Mouse (Mus musculus): ENCODE results near the gene 1700001P01Rik. TPM values are rescaled to one million over a fixed set of nuclear protein-coding genes. Genes with fewer than 3 reads are reported as not detected.

1700001P01Rik gene
- polyA plus RNA-seq, 1 experiment from 2014 or later, result not detected

- Histone ChIP-seq H3K9me3 (ENCODE audit: low read depth, low read length) (no peaks in the 10 kb centered on the region), H3K9ac (peak overlapping the region; percentile 93), H3K27me3 (ENCODE audit: insufficient read depth, low read length) (no peaks in the 10 kb centered on the region), H3K4me2 (peak overlapping the region; percentile 78), H3K4me1 (ENCODE audit: insufficient read depth) (peaks cover 29% of the 10 kb centered on the region), H3K36me3 (ENCODE audit: insufficient read depth) (peaks cover 3% of the 10 kb centered on the region; the same call in 1 of the 2 replicates), H3K4me3 (ENCODE audit: low read depth, low read length) (peak overlapping the region; percentile 92), H3K27ac (ENCODE audit: low read depth) (peak overlapping the region; percentile 96)
- ATAC-seq (ENCODE audit: insufficient read depth) (peak; percentile 70), DNase-seq (peak; percentile 84)
- no peak for TF ChIP-seq CTCF (IDR thresholded peaks at IDR 0.05; ENCODE audit: low read depth)
- WGBS, result under 1% methylated on average over 20 of the region's 43 CpGs
These were observed 24.4 kb upstream of the 1700001P01Rik start for GRCm38 (mm10) chr11:97799994-97800690.

GRCm38 (mm10) chr11:97799146-97799993 lies 23.7 kb upstream of the 1700001P01Rik start:
- peak overlapping the region; percentile 96 for H3K27ac ChIP-seq (ENCODE audit: low read depth)
- peak; percentile 75 for ATAC-seq (ENCODE audit: insufficient read depth)
- H3K27me3 ChIP-seq (ENCODE audit: insufficient read depth, low read length), result no peaks in the 10 kb centered on the region
- H3K9me3 ChIP-seq (ENCODE audit: low read depth, low read length), result no peaks in the 10 kb centered on the region
- H3K9ac ChIP-seq, result peak overlapping the region; percentile 93
- no peak for TF ChIP-seq CTCF (IDR thresholded peaks at IDR 0.05; ENCODE audit: low read depth)
- DNase-seq, result peak; percentile 91
- peak overlapping the region; percentile 92 for H3K4me3 ChIP-seq (ENCODE audit: low read depth, low read length)
- under 1% methylated on average over 71 of the region's 71 CpGs for WGBS
- H3K4me1 ChIP-seq (ENCODE audit: insufficient read depth), result peaks cover 22% of the 10 kb centered on the region
- H3K4me2 ChIP-seq, result peak overlapping the region; percentile 78
- peaks cover 3% of the 10 kb centered on the region; the same call in 1 of the 2 replicates for H3K36me3 ChIP-seq (ENCODE audit: insufficient read depth)

GRCm38 (mm10) chr11:97798782-97799145 lies 23.0 kb upstream of the 1700001P01Rik start, which contains the start of gene Lasp1:
Gene Lasp1 (plus strand): TSS chr11:97799000.
- Histone ChIP-seq H3K27me3 (ENCODE audit: insufficient read depth, low read length) (no peaks in the 10 kb centered on the region), H3K4me2 (peak within 1 kb of the TSS; percentile 78), H3K4me3 (ENCODE audit: low read depth, low read length) (peak within 1 kb of the TSS; percentile 92), H3K27ac (ENCODE audit: low read depth) (peak within 1 kb of the TSS; percentile 96), H3K4me1 (ENCODE audit: insufficient read depth) (peaks cover 16% of the 10 kb centered on the region), H3K9me3 (ENCODE audit: low read depth, low read length) (no peaks in the 10 kb centered on the region), H3K36me3 (ENCODE audit: insufficient read depth) (peaks cover 3% of the 10 kb centered on the region; the same call in 1 of the 2 replicates), H3K9ac (peak within 1 kb of the TSS; percentile 93)
- 0% methylated on average over 11 of the region's 11 CpGs for WGBS
- peak; percentile 94 for DNase-seq
- peak; percentile 33 for ATAC-seq (ENCODE audit: insufficient read depth)
- no peak for TF ChIP-seq CTCF (IDR thresholded peaks at IDR 0.05; ENCODE audit: low read depth)

- 46% methylated on average over 8 of the region's 8 CpGs for WGBS
- H3K36me3 ChIP-seq (ENCODE audit: insufficient read depth), result peaks cover 3% of the 10 kb centered on the region; the same call in 1 of the 2 replicates
- peak overlapping the region; percentile 92; the same call in 1 of the 2 replicates for H3K4me3 ChIP-seq (ENCODE audit: low read depth, low read length)
- H3K9me3 ChIP-seq (ENCODE audit: low read depth, low read length), result no peaks in the 10 kb centered on the region
- ATAC-seq (ENCODE audit: insufficient read depth), result no peak
- peak overlapping the region; percentile 78 for H3K4me2 ChIP-seq
- peaks cover 14% of the 10 kb centered on the region for H3K4me1 ChIP-seq (ENCODE audit: insufficient read depth)
- DNase-seq, result no peak
- H3K27ac ChIP-seq (ENCODE audit: low read depth), result peak overlapping the region; percentile 8; the same call in 1 of the 2 replicates
- H3K9ac ChIP-seq, result no peak overlapping the region
- H3K27me3 ChIP-seq (ENCODE audit: insufficient read depth, low read length), result no peaks in the 10 kb centered on the region
- TF ChIP-seq CTCF (IDR thresholded peaks at IDR 0.05; ENCODE audit: low read depth), result no peak
These were observed 22.3 kb upstream of the 1700001P01Rik start for GRCm38 (mm10) chr11:97798083-97798435.

GRCm38 (mm10) chr11:97797369-97798082 lies 21.8 kb upstream of the 1700001P01Rik start:
- DNase-seq (no peak), ATAC-seq (ENCODE audit: insufficient read depth) (no peak)
- WGBS, result 51% methylated on average over 15 of the region's 15 CpGs
- H3K27ac ChIP-seq (ENCODE audit: low read depth), result peak overlapping the region; percentile 8; the same call in 1 of the 2 replicates
- H3K4me2 ChIP-seq, result peak overlapping the region; percentile 78; the same call in 1 of the 2 replicates
- peaks cover 13% of the 10 kb centered on the region for H3K4me1 ChIP-seq (ENCODE audit: insufficient read depth)
- no peak overlapping the region for H3K9ac ChIP-seq
- H3K9me3 ChIP-seq (ENCODE audit: low read depth, low read length), result no peaks in the 10 kb centered on the region
- no peak overlapping the region for H3K4me3 ChIP-seq (ENCODE audit: low read depth, low read length)
- TF ChIP-seq CTCF (IDR thresholded peaks at IDR 0.05; ENCODE audit: low read depth), result no peak
- H3K27me3 ChIP-seq (ENCODE audit: insufficient read depth, low read length), result no peaks in the 10 kb centered on the region
- peaks cover 3% of the 10 kb centered on the region; the same call in 1 of the 2 replicates for H3K36me3 ChIP-seq (ENCODE audit: insufficient read depth)

GRCm38 (mm10) chr11:97796910-97797309 lies 21.2 kb upstream of the 1700001P01Rik start:
- DNase-seq, result peak; percentile 87
- 4% methylated on average over 6 of the region's 6 CpGs for WGBS

More at GRCm38 (mm10) chr11:97796910-97797309, 21.2 kb upstream of the 1700001P01Rik start:
- H3K9ac ChIP-seq, result no peak overlapping the region
- H3K4me2 ChIP-seq, result no peak overlapping the region
- H3K4me3 ChIP-seq (ENCODE audit: low read depth, low read length), result no peak overlapping the region
- ATAC-seq (ENCODE audit: insufficient read depth), result no peak
- no peak overlapping the region for H3K27ac ChIP-seq (ENCODE audit: low read depth)
- H3K4me1 ChIP-seq (ENCODE audit: insufficient read depth), result peaks cover 7% of the 10 kb centered on the region
- H3K36me3 ChIP-seq (ENCODE audit: insufficient read depth), result peaks cover 3% of the 10 kb centered on the region; the same call in 1 of the 2 replicates
- peak; percentile 42 for TF ChIP-seq CTCF (IDR thresholded peaks at IDR 0.05; ENCODE audit: low read depth)
- H3K9me3 ChIP-seq (ENCODE audit: low read depth, low read length), result no peaks in the 10 kb centered on the region
- H3K27me3 ChIP-seq (ENCODE audit: insufficient read depth, low read length), result no peaks in the 10 kb centered on the region

Data from lung, embryonic 14.5 days (tissue).